Mouse (Mus musculus) heart, adult 2 months (tissue): ENCODE data around the gene Lrp5. TPM values are rescaled to one million over a fixed set of nuclear protein-coding genes. Genes with fewer than 3 reads are reported as not detected.

Source experiments
- DNase-seq, 2 experiments: peaks; one replicate each; pipeline ENCODE4 v3.0.0; 2021
- H3K27ac ChIP-seq: fragments of 200-600 bp; 2 replicates; pipeline ENCODE4 v1.8.1; 2022
- H3K27me3 ChIP-seq: fragments of 200-500 bp; 2 replicates; pipeline ENCODE4 v1.6.1; 2012; ENCODE audit warnings: mild to moderate bottlenecking, low read length, inconsistent platforms, mixed read lengths; ENCODE audit not compliant: control insufficient read depth, insufficient read depth
- H3K36me3 ChIP-seq: fragments of 200-500 bp; 2 replicates; pipeline ENCODE4 v1.6.1; 2012; ENCODE audit warnings: low read length, inconsistent platforms; ENCODE audit not compliant: control insufficient read depth, insufficient read depth
- H3K4me1 ChIP-seq: fragments of 200-500 bp; 2 replicates; pipeline ENCODE4 v1.6.1; 2011; ENCODE audit warnings: low read length; ENCODE audit not compliant: control insufficient read depth, insufficient read depth
- H3K4me3 ChIP-seq: fragments of 200-600 bp; 2 replicates; pipeline ENCODE4 v1.8.1; 2022
- H3K79me2 ChIP-seq: fragments of 200-500 bp; replicated peaks from 2 replicates; pipeline ENCODE4 v1.6.1; 2012; ENCODE audit warnings: mild to moderate bottlenecking, inconsistent platforms, low read length, moderate library complexity, mixed read lengths; ENCODE audit not compliant: control insufficient read depth, insufficient read depth
- H3K9ac ChIP-seq: fragments of 200-500 bp; 2 replicates; pipeline ENCODE4 v1.6.1; 2012; ENCODE audit warnings: low read depth, mild to moderate bottlenecking, control low read depth, inconsistent platforms, low read length, mixed read lengths
- CTCF ChIP-seq: fragments of 200-600 bp; IDR thresholded peaks from 2 replicates; pipeline ENCODE4 v1.8.1; 2022; ENCODE audit warnings: antibody characterized with exemption, mild to moderate bottlenecking, moderate library complexity
- EP300 ChIP-seq: fragments of 200-500 bp; IDR thresholded peaks from 2 replicates; pipeline ENCODE4 v1.6.1; 2011; ENCODE audit warnings: low read depth, low read length, control low read depth; ENCODE audit not compliant: insufficient read depth
- POLR2A ChIP-seq: fragments of 200-500 bp; IDR thresholded peaks from 2 replicates; pipeline ENCODE4 v1.6.1; 2011; ENCODE audit warnings: mild to moderate bottlenecking, low read depth, low read length, control low read depth; ENCODE audit not compliant: insufficient read depth
- WGBS: fragments of 180-500 bp; shearing (Covaris S2); methylation state at CpG from one replicate; pipeline ENCODE4 v1.1.7; 2018; 5-methylcytosine and 5-hydroxymethylcytosine counted together
- intact Hi-C: fragments of 180-260 bp; cut with DNase I; formaldehyde crosslinking; loops from one replicate; pipeline ENCODE4 v1.15.1; 2025
- long read RNA-seq: library from polyadenylated mRNA; stranded (forward); transcript quantifications from one replicate; pipeline ENCODE4 v2.0.0, GENCODE M21; 2021
- polyA plus RNA-seq: library from polyadenylated mRNA; depleted of rRNA; stranded (reverse); fragments of >200 nt; gene quantifications from 2 replicates; pipeline ENCODE4 v1.2.3, GENCODE M21; 2012; rRNA removed
- total RNA-seq, 2 experiments: library from RNA; stranded (reverse); gene quantifications; 2 replicates each; pipeline ENCODE4 v1.2.3; 2021

Gene Lrp5
- total RNA-seq (10 to 100 TPM; 52.2 to 56.5 TPM), polyA plus RNA-seq (35.0 and 36.3 TPM in 2 replicates)
- long read RNA-seq, full-length matches to known transcripts, result 2 of 8 reads
- long read RNA-seq, partial matches to known transcripts, result 5 of 8 reads
- long read RNA-seq, other reads (novel, unspliced or antisense), result 1 of 8 reads

DNA sequence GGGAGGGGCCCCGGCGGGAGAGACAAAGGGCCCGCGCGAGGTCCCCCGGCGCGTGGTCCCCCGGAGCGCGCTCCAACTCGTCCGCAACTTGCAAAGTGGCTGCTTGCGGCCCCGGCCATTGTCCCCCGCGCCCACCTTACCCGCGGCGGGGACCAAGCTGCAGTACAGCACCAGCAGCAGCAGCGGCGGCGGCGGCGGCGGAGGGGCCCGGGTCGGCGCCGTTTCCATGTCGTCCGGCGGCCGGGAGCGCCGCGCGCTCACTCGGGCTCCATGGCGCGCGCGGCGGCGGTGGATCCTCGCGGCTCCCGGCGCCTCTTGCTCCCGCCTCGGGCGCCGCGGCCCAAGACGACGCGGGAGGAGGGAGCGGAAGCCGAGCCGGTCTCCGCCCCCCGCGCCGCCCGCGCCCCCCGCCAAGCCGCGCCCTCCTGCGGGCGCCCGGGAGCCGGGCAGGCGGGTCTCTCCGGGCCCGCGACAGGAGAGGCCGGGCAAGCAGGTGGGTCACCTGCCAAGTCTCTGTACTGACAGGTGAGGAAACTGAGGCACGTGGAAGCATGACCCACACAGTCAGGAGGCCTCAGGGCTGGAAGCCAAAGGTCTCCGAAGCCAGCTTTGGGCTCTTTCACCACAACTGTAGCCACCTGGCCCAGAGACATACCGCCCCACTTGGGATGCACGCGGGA, at the start of gene Lrp5:
Gene Lrp5 (minus strand): TSS at position 350 of the 680 bp plus-strand sequence.
- no peaks in the 10 kb centered on the region for H3K27me3 ChIP-seq
- peak within 1 kb of the TSS; percentile 91 for H3K27ac ChIP-seq
- intact Hi-C loops, result loop anchor here (2.0 kb wide), 2 partner anchors 26 to 62 kb away; no protein-coding TSS in a partner anchor
- H3K4me1 ChIP-seq, result peaks cover 21% of the 10 kb centered on the region
- H3K9ac ChIP-seq, result peak within 1 kb of the TSS; percentile 99
- H3K36me3 ChIP-seq, result peaks cover 2% of the 10 kb centered on the region; the same call in 1 of the 2 replicates
- TF ChIP-seq CTCF (peak; percentile 49), EP300 (no peak), POLR2A (no peak)
- peaks cover 3% of the 10 kb centered on the region; the same call in 1 of the 2 replicates for H3K79me2 ChIP-seq
- 1% methylated on average over 67 of the region's 83 CpGs for WGBS
- H3K4me3 ChIP-seq, result peak within 1 kb of the TSS; percentile 96
- peak; percentile 88 for DNase-seq

DNA sequence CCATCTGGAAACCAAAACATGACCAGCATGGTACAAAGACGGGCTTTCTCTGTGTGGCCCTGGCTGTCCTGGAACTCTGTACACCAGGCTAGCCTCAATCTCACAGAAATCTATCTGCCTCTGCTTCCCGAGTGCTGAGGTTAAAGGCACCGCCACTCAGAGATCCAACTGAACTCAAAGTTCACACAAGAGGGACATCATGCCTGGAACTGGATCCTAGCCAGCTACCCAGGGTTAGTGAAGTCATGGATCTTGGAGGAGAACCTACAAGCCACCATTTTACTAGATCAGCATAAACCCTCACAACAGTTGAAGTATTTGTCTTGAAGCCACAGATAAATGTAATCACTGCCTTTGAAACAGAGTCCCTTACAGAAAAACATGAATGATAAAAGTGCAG, 49.6 kb upstream of the Lrp5 start:
- no peaks in the 10 kb centered on the region for H3K36me3 ChIP-seq
- no peaks in the 10 kb centered on the region for H3K4me1 ChIP-seq
- WGBS, result 82% methylated on average over 3 of the region's 3 CpGs
- no peak overlapping the region for H3K4me3 ChIP-seq
- no peak overlapping the region for H3K27ac ChIP-seq
- H3K9ac ChIP-seq, result no peak overlapping the region
- H3K79me2 ChIP-seq, result no peaks in the 10 kb centered on the region
- no peak for DNase-seq
- no peak for TF ChIP-seq CTCF
- TF ChIP-seq POLR2A, result no peak
- TF ChIP-seq EP300, result no peak
- H3K27me3 ChIP-seq, result no peaks in the 10 kb centered on the region
- intact Hi-C loops, result no loop called here

DNA sequence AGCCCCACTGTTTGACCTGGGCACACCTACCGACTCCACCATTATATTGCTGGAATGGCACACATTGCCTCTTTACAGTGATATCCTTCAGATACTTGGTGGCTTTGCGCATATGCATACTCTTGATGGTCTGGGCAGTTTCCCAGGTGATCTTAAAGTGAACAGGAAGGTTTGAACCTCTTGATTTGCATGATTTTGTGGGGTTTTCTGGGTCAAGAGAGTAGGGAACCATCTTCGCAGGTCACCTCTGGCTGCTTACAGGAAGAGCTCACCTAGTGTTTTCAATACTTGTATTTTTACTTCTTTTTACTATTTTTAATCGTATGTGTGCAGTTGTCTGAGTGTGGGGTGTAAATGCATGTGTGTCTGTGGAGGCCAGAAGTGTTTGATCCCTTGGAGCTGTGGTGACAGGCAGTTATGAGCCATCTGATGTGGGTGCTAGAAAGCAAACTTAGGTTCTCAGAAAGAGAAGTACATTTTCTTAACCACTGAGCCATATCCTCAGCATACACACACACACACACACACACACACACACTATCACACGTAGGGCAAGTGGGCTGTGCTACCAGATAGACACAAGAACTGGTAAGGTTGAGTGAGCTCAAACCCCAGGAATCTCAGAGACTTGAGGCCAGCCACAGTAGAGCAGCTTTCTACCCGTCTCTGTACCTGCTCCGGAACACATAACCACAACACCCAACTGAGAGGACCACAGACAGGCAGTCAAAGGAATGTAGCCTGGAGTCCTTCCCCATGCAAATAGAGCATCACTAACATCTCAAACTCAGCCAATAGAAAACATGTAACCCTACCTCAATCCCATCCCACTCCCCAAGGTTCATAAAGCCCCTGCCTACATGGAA, 44.6 kb upstream of the Lrp5 start:
- Histone ChIP-seq H3K27me3 (no peaks in the 10 kb centered on the region), H3K4me1 (no peaks in the 10 kb centered on the region), H3K27ac (no peak overlapping the region), H3K79me2 (no peaks in the 10 kb centered on the region), H3K4me3 (no peak overlapping the region), H3K9ac (no peak overlapping the region), H3K36me3 (no peaks in the 10 kb centered on the region)
- TF ChIP-seq CTCF (no peak), EP300 (no peak), POLR2A (no peak)
- intact Hi-C loops, result no loop called here
- DNase-seq, result no peak
- 82% methylated on average over 7 of the region's 7 CpGs for WGBS

DNA sequence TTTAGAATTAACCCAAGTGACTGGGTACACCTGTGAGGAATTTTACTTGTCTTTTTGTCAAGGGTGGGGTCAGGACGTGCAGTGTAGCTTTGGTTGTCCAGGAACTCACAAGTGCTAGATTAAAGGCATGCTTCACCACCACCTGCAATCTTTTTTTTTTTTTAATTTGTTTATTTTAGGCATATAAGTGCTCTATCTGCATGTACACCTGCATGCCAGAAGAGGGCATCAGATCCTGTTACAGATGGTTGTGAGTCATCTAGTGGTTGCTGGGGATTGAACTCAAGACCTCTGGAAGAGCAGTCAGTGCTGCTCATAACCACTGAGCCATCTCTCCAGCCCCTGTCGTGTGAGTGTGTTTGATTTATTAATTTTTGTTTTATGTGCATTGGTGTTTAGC, 42.5 kb upstream of the Lrp5 start:
- no peaks in the 10 kb centered on the region for H3K79me2 ChIP-seq
- no peak for DNase-seq
- H3K36me3 ChIP-seq, result no peaks in the 10 kb centered on the region
- intact Hi-C loops, result no loop called here
- H3K27ac ChIP-seq, result no peak overlapping the region
- H3K4me3 ChIP-seq, result no peak overlapping the region
- no peaks in the 10 kb centered on the region for H3K27me3 ChIP-seq
- H3K9ac ChIP-seq, result no peak overlapping the region
- no peak for TF ChIP-seq POLR2A
- TF ChIP-seq CTCF, result 0 out of 2 replicates have a peak, but pooled peaks have one; percentile 13
- WGBS, result 71% methylated on average over 2 of the region's 2 CpGs
- no peaks in the 10 kb centered on the region for H3K4me1 ChIP-seq

DNA sequence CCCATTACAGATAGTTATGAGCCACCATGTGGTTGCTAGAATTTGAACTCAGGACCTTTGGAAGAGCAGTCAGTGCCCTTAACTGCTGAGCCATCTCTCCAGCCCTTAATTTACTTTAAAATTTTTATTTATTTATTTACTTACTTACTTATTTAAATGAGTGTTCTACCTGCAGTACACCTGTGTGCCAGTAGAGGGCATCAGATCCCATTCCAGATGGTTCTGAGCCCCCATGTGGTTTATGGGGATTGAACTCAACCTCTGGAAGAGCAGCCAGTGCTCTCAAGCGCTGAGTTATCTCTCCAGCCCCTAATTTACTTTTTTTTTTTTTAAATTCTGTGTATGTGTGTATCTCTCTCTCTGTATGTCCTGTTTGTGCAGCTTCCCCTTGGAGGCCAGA, 38.4 kb upstream of the Lrp5 start:
- Histone ChIP-seq H3K4me1 (no peaks in the 10 kb centered on the region), H3K9ac (no peak overlapping the region), H3K27me3 (no peaks in the 10 kb centered on the region), H3K36me3 (no peaks in the 10 kb centered on the region), H3K27ac (no peak overlapping the region), H3K4me3 (no peak overlapping the region), H3K79me2 (no peaks in the 10 kb centered on the region)
- DNase-seq, result peak; percentile 59 to 76
- peak; percentile 96 for TF ChIP-seq CTCF
- no peak for TF ChIP-seq POLR2A
- no peak for TF ChIP-seq EP300
- intact Hi-C loops, result loop anchor here (2.0 to 5.0 kb wide), 2 partner anchors 42 to 258 kb away; partner anchors contain the start of gene Kmt5b
- 11% methylated on average over 1 of the region's 1 CpGs for WGBS
